Mouse (Mus musculus): ENCODE results near the gene Barhl2. TPM values are rescaled to one million over a fixed set of nuclear protein-coding genes. Genes with fewer than 3 reads are reported as not detected.

Gene Barhl2
- polyA plus RNA-seq, 1 experiment from 2014 or later, result 1.4 TPM

DNA sequence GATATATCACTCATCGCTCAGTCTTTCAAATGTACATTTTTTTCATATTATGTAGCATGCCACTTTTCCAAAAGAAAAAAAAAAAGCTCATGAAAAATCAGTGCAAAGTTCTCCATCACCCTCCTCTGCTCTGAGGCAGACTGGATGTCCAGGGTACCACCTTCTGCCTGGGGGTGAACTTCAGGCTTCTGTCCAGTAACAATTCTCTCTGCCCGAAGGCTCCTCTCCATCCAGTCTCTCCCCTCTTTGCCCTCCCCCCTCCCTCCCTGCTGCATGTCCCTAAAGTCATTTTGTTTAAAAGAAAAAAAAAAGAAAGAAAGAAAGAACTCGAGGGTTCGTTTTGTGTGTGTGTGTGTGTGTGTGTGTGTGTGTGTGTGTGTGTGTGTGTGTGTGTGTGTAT is 5.3 kb downstream of the Barhl2 start:
- Histone ChIP-seq H3K4me2 (replicated peaks) (no peak overlapping the region), H3K27me3 (peaks cover 90% of the 10 kb centered on the region), H3K36me3 (no peaks in the 10 kb centered on the region), H3K9ac (no peak overlapping the region), H3K4me3 (no peak overlapping the region), H3K9me3 (replicated peaks) (no peaks in the 10 kb centered on the region), H3K4me1 (peaks cover 23% of the 10 kb centered on the region), H3K27ac (no peak overlapping the region)
- no peak for ATAC-seq (ENCODE audit: low FRiP score)
- WGBS, result 8% methylated on average over 4 of the region's 4 CpGs

DNA sequence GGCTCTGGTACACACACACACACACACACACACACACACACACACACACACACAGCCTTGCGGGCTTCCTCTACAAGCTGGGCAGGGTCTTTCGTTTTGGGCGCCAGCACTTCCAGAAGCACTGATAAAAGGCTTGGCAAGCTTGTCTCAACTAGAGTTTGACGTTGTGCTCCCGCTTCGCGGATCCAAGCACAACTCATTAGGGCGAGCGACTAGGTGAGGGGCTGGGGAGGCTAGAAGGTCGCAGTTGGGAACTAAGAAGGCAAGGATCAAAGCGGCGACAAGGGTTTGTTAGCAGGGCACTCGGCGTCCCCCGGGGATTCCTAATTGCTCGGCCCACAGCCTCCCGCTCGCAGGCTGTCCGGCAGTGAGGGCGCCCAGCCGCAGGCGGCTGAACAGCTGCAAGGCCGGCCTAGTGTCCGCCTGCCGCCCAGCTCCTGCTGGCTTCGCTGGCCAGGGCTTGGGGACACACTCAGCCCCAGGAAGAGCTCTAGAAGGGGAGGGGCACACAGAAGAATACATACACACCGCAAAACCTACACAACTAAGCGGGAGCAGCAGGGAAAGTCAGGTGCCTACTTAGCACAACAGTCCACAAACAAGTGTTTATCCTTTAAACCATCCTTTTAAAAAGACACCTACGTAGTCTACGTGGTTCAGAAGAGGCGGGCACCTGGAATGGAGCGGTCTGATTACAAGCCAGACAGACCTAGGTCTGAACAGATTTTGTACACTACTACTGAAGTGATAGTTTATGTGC is 6.1 kb downstream of the Barhl2 start:
- Histone ChIP-seq H3K27ac (no peak overlapping the region), H3K9ac (no peak overlapping the region)

DNA sequence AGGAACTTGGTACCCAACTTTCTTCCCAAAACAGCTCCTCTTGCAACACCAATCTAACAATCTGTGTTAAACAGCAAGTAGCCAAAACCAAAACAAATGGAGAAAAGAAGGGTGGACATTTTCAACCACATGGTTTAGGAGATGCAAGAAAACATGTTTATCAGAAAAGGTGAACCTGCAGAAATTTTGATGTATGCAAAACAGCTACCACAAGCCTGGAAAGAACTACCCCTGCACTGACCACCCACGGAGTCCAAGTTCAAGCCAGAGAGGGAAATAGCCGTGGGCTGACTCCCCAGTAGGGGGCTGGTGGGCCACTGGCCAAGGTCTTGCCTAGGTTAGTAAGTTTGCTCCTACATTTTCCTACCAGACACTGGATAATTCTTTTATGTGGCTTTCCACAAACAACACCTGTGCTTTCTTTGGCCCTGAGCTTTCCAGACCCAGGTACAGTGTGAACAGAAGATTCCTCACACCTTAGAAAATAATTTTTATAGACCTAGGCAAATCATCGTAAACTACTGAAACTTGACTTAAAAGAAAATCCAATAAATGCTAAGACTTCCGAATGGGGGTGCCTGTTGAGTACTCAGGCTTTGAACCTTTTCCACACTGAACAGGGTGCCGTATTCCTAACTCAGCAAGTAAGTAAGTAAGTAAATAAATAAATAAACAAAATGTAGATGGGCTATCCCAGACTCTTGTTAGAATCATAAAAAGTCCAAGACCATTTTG is 7.4 kb downstream of the Barhl2 start:
- H3K9ac ChIP-seq, result no peak overlapping the region
- peaks cover 20% of the 10 kb centered on the region for H3K4me1 ChIP-seq
- H3K4me2 ChIP-seq (replicated peaks), result no peak overlapping the region
- no peak overlapping the region for H3K4me3 ChIP-seq
- no peak overlapping the region for H3K27ac ChIP-seq
- peaks cover 97% of the 10 kb centered on the region for H3K27me3 ChIP-seq
- no peaks in the 10 kb centered on the region for H3K9me3 ChIP-seq (replicated peaks)
- 15% methylated on average over 5 of the region's 5 CpGs for WGBS
- H3K36me3 ChIP-seq, result no peaks in the 10 kb centered on the region
- no peak for ATAC-seq (ENCODE audit: low FRiP score)

More for the DNA sequence above, 6.1 kb downstream of the Barhl2 start:
- WGBS, result under 1% methylated on average over 32 of the region's 32 CpGs
- H3K4me3 ChIP-seq, result peak overlapping the region; percentile 10
- H3K27me3 ChIP-seq, result peaks cover 90% of the 10 kb centered on the region
- H3K4me2 ChIP-seq (replicated peaks), result 0 out of 2 replicates have a peak overlapping the region, but pooled peaks have one; percentile 22
- H3K9me3 ChIP-seq (replicated peaks), result no peaks in the 10 kb centered on the region
- peak; percentile 42; the same call in 1 of the 2 replicates for ATAC-seq (ENCODE audit: low FRiP score)
- no peaks in the 10 kb centered on the region for H3K36me3 ChIP-seq
- H3K4me1 ChIP-seq, result peaks cover 17% of the 10 kb centered on the region

DNA sequence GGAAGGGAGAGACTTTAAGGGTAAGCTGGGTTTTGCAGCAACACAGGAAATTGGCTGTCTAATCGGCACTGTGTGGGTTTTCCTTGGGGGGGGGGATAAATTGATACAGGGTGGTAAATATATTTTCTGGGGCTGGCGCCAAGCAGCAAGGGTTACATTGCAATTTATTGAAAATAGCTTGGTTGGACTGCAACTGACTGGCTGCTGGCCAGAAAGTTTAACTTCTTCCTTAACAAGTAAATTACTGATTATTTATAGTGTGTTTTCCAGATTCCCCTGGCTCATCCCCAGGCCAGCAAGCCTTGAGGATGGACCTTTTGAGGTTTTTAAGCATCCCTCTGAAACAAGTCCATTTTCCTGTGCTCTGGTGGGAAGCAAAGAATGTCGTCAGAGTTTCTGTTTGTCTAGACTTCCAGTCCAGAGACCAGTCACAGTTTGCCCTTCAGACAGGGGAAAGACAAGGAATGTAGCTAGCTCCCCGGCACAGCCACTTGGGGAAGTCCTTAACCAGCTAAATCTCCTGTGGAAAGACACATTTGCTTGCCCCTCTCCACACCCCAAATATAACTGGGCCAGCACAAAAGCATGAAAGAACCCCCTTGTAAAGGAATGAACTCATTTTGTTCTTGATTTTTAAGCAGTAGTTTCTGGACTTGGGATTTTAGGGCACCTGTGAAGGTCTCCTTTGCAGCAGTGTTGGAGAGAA is 8.1 kb downstream of the Barhl2 start:
- WGBS, result 19% methylated on average over 4 of the region's 4 CpGs
- no peak for ATAC-seq (ENCODE audit: low FRiP score)
- Histone ChIP-seq H3K27me3 (peaks cover 96% of the 10 kb centered on the region), H3K9ac (no peak overlapping the region), H3K9me3 (replicated peaks) (no peaks in the 10 kb centered on the region), H3K27ac (no peak overlapping the region), H3K36me3 (no peaks in the 10 kb centered on the region), H3K4me2 (replicated peaks) (no peak overlapping the region), H3K4me3 (no peak overlapping the region), H3K4me1 (peaks cover 20% of the 10 kb centered on the region)

DNA sequence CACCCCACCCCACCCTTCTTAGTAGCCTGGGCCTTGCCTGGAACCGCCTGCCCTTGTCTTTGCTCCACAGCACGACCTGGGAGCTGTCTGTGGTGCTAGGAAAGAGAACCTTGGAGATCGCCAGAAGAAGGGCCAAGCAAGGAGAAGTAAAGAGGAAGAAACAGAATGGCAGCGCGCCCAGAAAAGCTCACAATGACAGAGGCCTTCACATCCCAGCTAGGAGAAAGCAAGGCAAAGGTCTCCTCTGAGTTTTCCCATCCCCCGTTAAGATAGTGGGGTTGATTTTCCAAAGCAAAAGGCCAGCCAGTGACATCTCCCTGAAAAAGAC is 9.2 kb downstream of the Barhl2 start:
- H3K4me3 ChIP-seq, result no peak overlapping the region
- 0 out of 2 replicates have a peak overlapping the region, but pooled peaks have one; percentile 5 for H3K4me2 ChIP-seq (replicated peaks)
- peaks cover 94% of the 10 kb centered on the region for H3K27me3 ChIP-seq
- no peak overlapping the region for H3K9ac ChIP-seq
- no peak overlapping the region for H3K27ac ChIP-seq
- H3K9me3 ChIP-seq (replicated peaks), result no peaks in the 10 kb centered on the region
- peaks cover 20% of the 10 kb centered on the region for H3K4me1 ChIP-seq
- ATAC-seq (ENCODE audit: low FRiP score), result no peak
- no peaks in the 10 kb centered on the region for H3K36me3 ChIP-seq
- whole genome bisulfite sequencing, result 1% methylated on average over 6 of the region's 6 CpGs

DNA sequence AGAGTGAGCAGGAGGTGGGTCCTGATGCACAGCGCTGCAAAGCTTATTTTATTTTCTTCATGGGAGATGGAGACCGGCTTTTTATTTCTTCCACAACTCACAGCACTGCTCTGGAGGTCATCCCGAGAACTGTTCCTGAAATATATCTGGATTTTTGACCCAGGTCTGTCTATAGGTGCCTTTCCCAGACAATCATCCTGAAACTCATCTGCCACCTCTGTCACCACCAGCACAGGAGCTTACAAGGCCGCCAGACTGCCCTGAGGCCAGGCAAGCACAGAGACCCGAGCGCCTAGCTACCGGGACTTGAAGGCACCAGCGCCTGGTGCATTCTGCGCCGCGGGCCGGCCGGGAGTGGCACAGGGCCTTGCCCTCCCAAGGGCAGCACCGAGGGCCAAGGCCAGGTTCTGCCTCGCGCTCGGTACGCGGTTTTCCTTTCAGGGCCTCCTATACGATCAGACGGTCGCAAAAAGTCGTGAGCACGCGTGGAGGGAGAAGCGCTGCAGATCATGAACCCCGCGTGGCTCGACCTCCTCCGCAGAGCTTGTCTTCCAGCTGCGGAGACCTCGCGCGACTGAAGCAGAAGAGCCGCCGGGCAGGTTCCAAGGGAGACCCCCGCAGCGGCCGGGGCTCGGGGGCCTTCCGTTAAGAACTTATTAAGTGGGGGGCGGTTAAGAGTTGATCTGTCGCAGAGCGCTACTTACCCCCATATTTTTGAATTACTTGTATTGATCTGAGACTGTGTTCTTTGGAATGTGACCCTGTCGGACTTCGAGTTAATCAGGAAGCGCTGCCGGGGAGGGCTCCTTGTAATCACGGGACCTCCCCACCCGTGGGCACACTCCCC is 9.8 kb downstream of the Barhl2 start:
- 3% methylated on average over 50 of the region's 50 CpGs for WGBS
- Histone ChIP-seq H3K27ac (no peak overlapping the region), H3K36me3 (no peaks in the 10 kb centered on the region), H3K4me1 (peaks cover 16% of the 10 kb centered on the region), H3K9me3 (replicated peaks) (no peaks in the 10 kb centered on the region), H3K4me3 (no peak overlapping the region), H3K27me3 (peaks cover 88% of the 10 kb centered on the region), H3K4me2 (replicated peaks) (0 out of 2 replicates have a peak overlapping the region, but pooled peaks have one; percentile 5), H3K9ac (no peak overlapping the region)
- no peak for ATAC-seq (ENCODE audit: low FRiP score)

DNA sequence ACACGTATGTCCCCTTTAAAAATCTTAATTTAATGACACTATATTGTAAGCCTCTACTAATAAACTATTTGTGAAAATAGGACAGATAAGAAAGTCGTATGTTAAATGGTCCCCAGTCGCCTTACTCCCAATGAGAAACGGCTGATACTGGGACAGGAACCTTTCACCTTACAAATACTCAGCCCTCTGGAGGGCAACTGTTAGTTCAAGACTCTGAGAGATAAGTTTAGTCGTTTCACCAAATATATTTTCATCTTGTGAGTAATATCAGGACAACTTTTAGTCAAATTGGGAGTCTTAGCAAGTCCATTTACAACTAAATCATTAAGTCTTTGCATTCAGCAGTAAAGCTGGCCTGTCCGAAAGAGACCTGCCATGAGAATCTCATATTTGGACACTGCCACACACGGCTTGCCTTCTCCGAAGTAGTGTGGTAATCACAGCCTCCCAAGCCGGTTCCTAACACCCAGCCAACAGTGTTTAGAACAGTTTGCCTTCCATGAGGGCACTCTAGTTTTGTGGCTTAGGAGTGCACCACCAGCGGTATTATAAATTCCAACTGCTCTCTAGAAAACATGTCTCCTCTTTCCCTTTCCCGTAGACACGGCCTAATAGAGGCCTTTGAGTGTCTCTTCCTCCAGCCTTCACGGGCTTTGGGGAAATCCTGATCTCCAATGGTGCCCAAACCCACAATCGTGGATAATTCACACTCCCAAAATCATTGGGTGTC is 10.7 kb downstream of the Barhl2 start:
- no peak overlapping the region for H3K4me2 ChIP-seq (replicated peaks)
- ATAC-seq (ENCODE audit: low FRiP score), result no peak

DNA sequence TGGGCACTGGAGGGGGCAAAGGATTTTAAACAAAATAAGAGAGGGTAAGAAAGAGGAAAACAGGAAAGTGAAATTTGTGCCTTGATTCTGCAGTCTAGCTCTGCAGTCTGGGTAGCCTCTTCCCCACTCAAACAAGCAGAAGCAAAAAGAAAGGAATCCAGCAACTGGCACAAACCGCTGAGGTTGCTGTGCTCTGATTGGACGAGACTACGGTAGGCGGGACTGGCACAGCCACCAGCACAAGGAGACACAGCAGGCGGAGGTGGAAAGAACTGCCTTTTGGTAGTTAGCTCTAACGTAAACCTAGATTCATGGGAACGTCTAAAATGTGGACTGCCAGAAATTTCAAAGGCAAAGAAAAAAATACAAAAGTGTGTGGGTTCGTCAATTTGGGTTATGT is 11.4 kb downstream of the Barhl2 start:
- ATAC-seq (ENCODE audit: low FRiP score), result peak; percentile 56; the same call in 1 of the 2 replicates

More for the DNA sequence above, 10.7 kb downstream of the Barhl2 start:
- H3K27me3 ChIP-seq, result peaks cover 82% of the 10 kb centered on the region
- no peaks in the 10 kb centered on the region for H3K9me3 ChIP-seq (replicated peaks)
- WGBS, result 26% methylated on average over 14 of the region's 14 CpGs
- peaks cover 14% of the 10 kb centered on the region; the same call in 1 of the 2 replicates for H3K4me1 ChIP-seq
- no peak overlapping the region for H3K4me3 ChIP-seq
- H3K9ac ChIP-seq, result no peak overlapping the region
- no peaks in the 10 kb centered on the region for H3K36me3 ChIP-seq
- H3K27ac ChIP-seq, result no peak overlapping the region

DNA sequence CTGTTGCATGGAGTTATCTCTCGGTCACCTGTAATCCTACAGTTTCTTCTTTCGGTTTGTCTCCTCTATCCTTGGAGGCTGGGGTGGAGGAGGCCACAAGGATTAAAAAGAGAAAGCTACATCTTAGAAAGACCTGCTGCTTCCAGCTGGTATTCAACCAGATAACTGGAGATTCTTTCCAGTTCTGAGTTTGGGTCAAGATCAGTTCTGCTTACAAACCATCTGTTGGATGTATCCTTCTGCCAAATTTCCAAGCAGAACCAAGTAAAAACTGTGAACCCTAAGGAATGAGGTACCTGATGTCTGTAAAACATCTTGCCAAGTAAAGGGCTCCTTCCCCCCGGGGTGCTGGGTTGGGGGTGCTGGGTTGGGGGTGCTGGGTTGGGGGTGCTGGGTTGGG is 12.3 kb downstream of the Barhl2 start:
- no peaks in the 10 kb centered on the region for H3K9me3 ChIP-seq (replicated peaks)
- no peak overlapping the region for H3K4me2 ChIP-seq (replicated peaks)
- ATAC-seq (ENCODE audit: low FRiP score), result no peak
- no peak overlapping the region for H3K27ac ChIP-seq
- no peak overlapping the region for H3K9ac ChIP-seq
- H3K4me1 ChIP-seq, result peaks cover 9% of the 10 kb centered on the region; the same call in 1 of the 2 replicates
- H3K27me3 ChIP-seq, result peaks cover 67% of the 10 kb centered on the region
- no peak overlapping the region for H3K4me3 ChIP-seq
- 85% methylated on average over 3 of the region's 3 CpGs for WGBS
- no peaks in the 10 kb centered on the region for H3K36me3 ChIP-seq

More for the DNA sequence above, 11.4 kb downstream of the Barhl2 start:
- no peak overlapping the region for H3K4me3 ChIP-seq
- peaks cover 9% of the 10 kb centered on the region; the same call in 1 of the 2 replicates for H3K4me1 ChIP-seq
- H3K4me2 ChIP-seq (replicated peaks), result no peak overlapping the region
- no peaks in the 10 kb centered on the region for H3K36me3 ChIP-seq
- peaks cover 76% of the 10 kb centered on the region for H3K27me3 ChIP-seq
- H3K9ac ChIP-seq, result no peak overlapping the region
- H3K9me3 ChIP-seq (replicated peaks), result no peaks in the 10 kb centered on the region
- no peak overlapping the region for H3K27ac ChIP-seq
- 2% methylated on average over 8 of the region's 8 CpGs for WGBS

DNA sequence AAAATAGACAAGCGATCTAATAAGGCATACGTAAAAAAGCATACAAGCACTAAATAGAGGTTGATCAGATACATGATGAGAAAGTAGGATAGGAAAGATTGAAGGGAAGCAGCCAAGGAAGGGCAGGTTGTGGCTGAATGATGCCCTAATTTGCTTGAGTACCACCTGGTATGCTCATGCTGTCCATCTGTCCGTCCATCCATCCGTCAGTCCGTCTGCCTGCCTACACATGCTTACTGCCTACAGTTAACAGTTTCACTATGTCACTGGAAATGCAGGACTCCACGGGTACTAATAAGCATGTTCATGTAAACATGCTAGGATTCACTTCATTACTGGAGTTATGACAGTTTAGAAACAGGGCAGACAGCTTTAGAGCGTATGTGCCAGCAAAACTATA is 19.1 kb downstream of the Barhl2 start:
- 94% methylated on average over 7 of the region's 7 CpGs for WGBS
- Histone ChIP-seq H3K27me3 (peaks cover 1% of the 10 kb centered on the region; the same call in 1 of the 2 replicates), H3K27ac (no peak overlapping the region), H3K4me3 (no peak overlapping the region), H3K9ac (no peak overlapping the region), H3K4me1 (no peaks in the 10 kb centered on the region), H3K4me2 (replicated peaks) (no peak overlapping the region), H3K9me3 (replicated peaks) (no peaks in the 10 kb centered on the region), H3K36me3 (no peaks in the 10 kb centered on the region)
- no peak for ATAC-seq (ENCODE audit: low FRiP score)

DNA sequence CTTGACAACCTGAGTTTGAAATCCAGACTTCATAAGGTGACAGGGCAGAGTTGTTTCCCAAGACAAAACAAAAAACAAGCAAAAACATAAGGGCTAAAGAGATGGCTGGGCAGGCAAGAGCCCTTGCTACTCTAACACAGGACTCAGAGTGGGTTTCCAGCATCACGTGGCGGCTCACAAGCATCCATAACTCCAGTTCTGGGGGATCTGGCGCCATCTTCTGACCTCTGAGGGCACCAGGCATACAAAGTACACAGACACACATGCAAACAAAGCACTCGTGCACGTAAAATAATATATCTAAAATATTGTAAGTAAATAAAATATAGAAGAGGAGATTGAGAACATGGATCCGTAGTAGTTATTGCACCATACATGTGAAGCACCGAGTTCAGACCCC is 31.9 kb downstream of the Barhl2 start:
- Histone ChIP-seq H3K4me3 (no peak overlapping the region), H3K27ac (no peak overlapping the region), H3K9ac (no peak overlapping the region), H3K4me2 (replicated peaks) (no peak overlapping the region), H3K9me3 (replicated peaks) (no peaks in the 10 kb centered on the region), H3K36me3 (no peaks in the 10 kb centered on the region), H3K27me3 (0 out of 2 replicates have a peak, but pooled peaks cover 3% of the 10 kb centered on the region), H3K4me1 (no peaks in the 10 kb centered on the region)
- 74% methylated on average over 7 of the region's 7 CpGs for WGBS
- no peak for ATAC-seq (ENCODE audit: low FRiP score)
